In the genomic region with DNA sequence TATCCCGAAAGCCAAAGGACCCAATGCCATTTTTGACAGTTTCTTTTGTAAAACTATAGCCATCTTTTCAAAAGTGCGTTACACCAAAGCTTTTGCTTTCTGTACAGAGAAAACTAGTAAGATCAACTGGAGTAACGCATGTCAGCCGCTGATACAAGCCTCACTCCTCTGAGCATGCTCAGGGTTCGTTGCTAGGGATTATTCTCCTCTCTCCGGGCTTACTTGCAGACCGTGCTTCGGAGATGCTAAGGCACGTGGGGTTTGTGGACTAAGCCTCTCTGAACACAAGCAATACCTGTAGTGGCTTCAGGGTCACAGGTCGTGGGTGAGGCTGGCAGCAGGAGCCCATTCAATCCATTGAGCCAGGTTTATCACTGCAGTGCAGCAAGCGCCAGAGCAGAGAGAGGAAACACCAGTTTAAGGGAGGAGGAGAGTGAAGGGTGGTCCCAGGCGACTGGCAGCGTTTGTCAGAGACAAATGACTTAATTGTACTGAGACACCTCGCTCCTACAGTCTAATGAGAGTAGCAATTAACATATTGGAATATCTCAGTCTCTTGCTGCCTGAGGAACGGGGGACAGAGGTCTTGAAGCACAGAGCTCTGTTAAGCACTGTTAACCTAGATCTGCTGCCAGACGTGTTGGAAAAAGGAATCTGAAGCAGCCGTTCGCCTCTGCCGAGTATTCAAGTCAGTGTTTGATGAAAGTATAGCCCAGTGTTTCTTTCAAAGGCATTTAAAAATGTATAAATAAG, we compare ENCODE assay signal across 20 mouse cellular contexts. TPM values are rescaled to one million over a fixed set of nuclear protein-coding genes. Genes with fewer than 3 reads are reported as not detected.
A peak's percentile ranks its signal among the peaks of the same experiment; 100 is the strongest.
DNase-seq lines count a peak whose midpoint lies in the region; ATAC-seq and TF ChIP-seq lines count a peak whose summit lies in the region.
"Had no signal": no experiment of that assay in that cellular context is flagged by ENCODE, and none has a peak within 500 bp of the region (broad histone marks: within the 10 kb centered on the region; RNA-seq: fewer than 3 reads in every experiment).

No protein-coding gene starts in this region.

- no peak for TF ChIP-seq POLR2A in brain, embryonic 14.5 days (IDR thresholded peaks at IDR 0.05; ENCODE audit: borderline replicate concordance, extremely low read depth, insufficient read depth, insufficient read length, poor library complexity, severe bottlenecking)
- TF ChIP-seq POLR2A in cerebellum, adult 2 months (IDR thresholded peaks at IDR 0.05; ENCODE audit: borderline replicate concordance, insufficient read depth, low read length) = no peak

- H3K9me3 ChIP-seq in midbrain, embryonic 14.5 days (ENCODE audit: control insufficient read depth, low read length) = no peaks in the 10 kb centered on the region
- no peaks in the 10 kb centered on the region for H3K9me3 ChIP-seq in midbrain, embryonic 13.5 days
- H3K9me3 ChIP-seq in midbrain, embryonic 15.5 days = no peaks in the 10 kb centered on the region
- H3K9me3 ChIP-seq: heart, embryonic 12.5 days; liver, embryonic 12.5 days had no signal

- H3K4me3 ChIP-seq in midbrain, embryonic 14.5 days (replicated peaks; ENCODE audit: low read depth, low read length) = no peak overlapping the region
- no peak overlapping the region for H3K4me3 ChIP-seq in midbrain, embryonic 13.5 days (replicated peaks)
- no peak overlapping the region for H3K4me3 ChIP-seq in midbrain, embryonic 15.5 days
- H3K4me3 ChIP-seq in cerebellum, adult 2 months (replicated peaks; ENCODE audit: insufficient read depth, low read depth, low read length) = no peak overlapping the region
- H3K4me3 ChIP-seq: heart, embryonic 12.5 days; liver, embryonic 12.5 days had no signal

- WGBS in midbrain, embryonic 14.5 days = 55% methylated on average over 19 of the region's 19 CpGs
- 56% methylated on average over 19 of the region's 19 CpGs for WGBS in midbrain, embryonic 13.5 days
- WGBS in midbrain, embryonic 15.5 days = 55% methylated on average over 19 of the region's 19 CpGs
- WGBS in cerebellum, adult 2 months = 64% methylated on average over 19 of the region's 19 CpGs

- no peaks in the 10 kb centered on the region for H3K36me3 ChIP-seq in midbrain, embryonic 14.5 days (ENCODE audit: control insufficient read depth, insufficient read depth, low read length)
- no peaks in the 10 kb centered on the region for H3K36me3 ChIP-seq in midbrain, embryonic 13.5 days
- no peaks in the 10 kb centered on the region for H3K36me3 ChIP-seq in midbrain, embryonic 15.5 days (replicated peaks)
- H3K36me3 ChIP-seq: heart, embryonic 12.5 days; liver, embryonic 12.5 days had no signal

- no peak overlapping the region for H3K27ac ChIP-seq in midbrain, embryonic 14.5 days (replicated peaks; ENCODE audit: low read depth, low read length)
- H3K27ac ChIP-seq in midbrain, embryonic 13.5 days = no peak overlapping the region
- H3K27ac ChIP-seq in midbrain, embryonic 15.5 days = no peak overlapping the region
- no peak overlapping the region for H3K27ac ChIP-seq in cerebellum, adult 2 months (ENCODE audit: insufficient read depth, low read length)
- H3K27ac ChIP-seq: liver, embryonic 12.5 days had no signal

- intact Hi-C loops in left cerebral cortex, postnatal 4 days (cut with DNase I) = no loop called here

- DNase-seq in frontal cortex, postnatal 36 days (ENCODE audit: low spot score in 2 of 2) = no peak
- DNase-seq in midbrain, embryonic 14.5 days = peak; percentile 3
- peak; percentile 12 for DNase-seq in brain, embryonic 14.5 days (ENCODE audit: low read depth)
- DNase-seq in left cerebral cortex, postnatal 4 days = no peak
- no peak for DNase-seq in cerebellum, adult 2 months
- DNase-seq: cerebellum, adult 8-10 months; heart, postnatal 14 days; kidney, adult 8-10 months; kidney, postnatal 36 days; lung, embryonic 14.5 days; lung, postnatal 4 days; right cerebral cortex, postnatal 14 days; thymus, adult 2 months had no signal

- ATAC-seq in frontal cortex, adult (ENCODE audit: low TSS enrichment) = peak; percentile 38; the same call in 1 of the 2 replicates
- no peak for ATAC-seq in midbrain, embryonic 14.5 days (ENCODE audit: low FRiP score, low TSS enrichment)
- no peak for ATAC-seq in midbrain, embryonic 13.5 days
- 0 out of 2 replicates have a peak, but pooled peaks have one; percentile 30 for ATAC-seq in midbrain, embryonic 15.5 days (replicated peaks)
- ATAC-seq: forebrain, embryonic 14.5 days; liver, embryonic 12.5 days had no signal

- no peak overlapping the region for H3K9ac ChIP-seq in midbrain, embryonic 14.5 days (replicated peaks; ENCODE audit: low read length)
- no peak overlapping the region for H3K9ac ChIP-seq in midbrain, embryonic 13.5 days (replicated peaks)
- H3K9ac ChIP-seq in midbrain, embryonic 15.5 days = no peak overlapping the region
- H3K9ac ChIP-seq: heart, embryonic 12.5 days; liver, embryonic 12.5 days; lung, embryonic 14.5 days had no signal

- no peaks in the 10 kb centered on the region for H3K27me3 ChIP-seq in midbrain, embryonic 14.5 days (ENCODE audit: control insufficient read depth, insufficient read depth, low read length)
- H3K27me3 ChIP-seq in midbrain, embryonic 13.5 days = no peaks in the 10 kb centered on the region
- no peaks in the 10 kb centered on the region for H3K27me3 ChIP-seq in midbrain, embryonic 15.5 days (replicated peaks)
- H3K27me3 ChIP-seq in cerebellum, adult 2 months (ENCODE audit: control insufficient read depth, insufficient read depth, low read length) = no peaks in the 10 kb centered on the region
- H3K27me3 ChIP-seq: heart, embryonic 12.5 days; liver, embryonic 12.5 days had no signal

- no peak for TF ChIP-seq CTCF in brain, embryonic 14.5 days (IDR thresholded peaks at IDR 0.05; ENCODE audit: borderline replicate concordance, extremely low read depth, insufficient read depth, insufficient read length)
- no peak for TF ChIP-seq CTCF in cerebellum, adult 2 months (IDR thresholded peaks at IDR 0.05; ENCODE audit: borderline replicate concordance, insufficient read depth, low read depth, low read length)

- no peaks in the 10 kb centered on the region for H3K4me1 ChIP-seq in midbrain, embryonic 14.5 days (ENCODE audit: control insufficient read depth, insufficient read depth, low read length)
- H3K4me1 ChIP-seq in midbrain, embryonic 13.5 days (replicated peaks) = no peaks in the 10 kb centered on the region
- no peaks in the 10 kb centered on the region for H3K4me1 ChIP-seq in midbrain, embryonic 15.5 days
- no peaks in the 10 kb centered on the region for H3K4me1 ChIP-seq in cerebellum, adult 2 months (ENCODE audit: control insufficient read depth, insufficient read depth, low read length)
- H3K4me1 ChIP-seq: heart, embryonic 12.5 days; liver, embryonic 12.5 days had no signal

- no peak overlapping the region for H3K4me2 ChIP-seq in midbrain, embryonic 14.5 days (ENCODE audit: low read length)
- no peak overlapping the region for H3K4me2 ChIP-seq in midbrain, embryonic 13.5 days (replicated peaks)
- H3K4me2 ChIP-seq in midbrain, embryonic 15.5 days = no peak overlapping the region
- H3K4me2 ChIP-seq: heart, embryonic 12.5 days; liver, embryonic 12.5 days; lung, embryonic 14.5 days had no signal

RNA-seq across cellular contexts. Expression of a gene that starts 41.5 kb away (rescaled TPM):
- 1.4 and 2.7 TPM in 2 replicates for polyA plus RNA-seq in midbrain, embryonic 14.5 days (2014; fragmentation: Nextera tagmentation; extraction: Ambion mirVana)
- 2.4 and 4.2 TPM in 2 replicates for polyA plus RNA-seq in midbrain, embryonic 13.5 days (2015; fragmentation: Nextera tagmentation; extraction: Ambion mirVana)
- polyA plus RNA-seq in brain, embryonic 14.5 days (2012; rRNA removed) = 0.73 and 1.5 TPM in 2 replicates
- polyA plus RNA-seq in midbrain, embryonic 15.5 days (2015; fragmentation: Nextera tagmentation; extraction: Ambion mirVana) = 2.4 and 5.6 TPM in 2 replicates
- total RNA-seq in left cerebral cortex, postnatal 4 days (2021) = not detected
- polyA plus RNA-seq in cerebellum, adult 2 months (2012; rRNA removed) = 0.05 TPM in 1 of 2 replicates, not detected in the other
- total RNA-seq: gastrocnemius, adult 18-20 months had no signal

Comparison
In these comparisons a context has a peak if more than half of its experiments do, and no peak if none do; other contexts are left out.
1. ATAC-seq: peak in frontal cortex, adult (single experiment) and midbrain, embryonic 15.5 days (single experiment); none in midbrain, embryonic 14.5 days (single experiment) and midbrain, embryonic 13.5 days (single experiment).
2. DNase-seq: peak in midbrain, embryonic 14.5 days (single experiment) and brain, embryonic 14.5 days (single experiment); none in frontal cortex, postnatal 36 days (0 of 2), left cerebral cortex, postnatal 4 days (single experiment) and cerebellum, adult 2 months (0 of 2).